Mouse (Mus musculus): ENCODE data around the gene Cdc25b. TPM values are rescaled to one million over a fixed set of nuclear protein-coding genes. Genes with fewer than 3 reads are reported as not detected.
A peak's percentile ranks its signal among the peaks of the same experiment; 100 is the strongest.

Gene Cdc25b
- polyA plus RNA-seq, 1 experiment from 2014 or later: 59.3 TPM

DNA sequence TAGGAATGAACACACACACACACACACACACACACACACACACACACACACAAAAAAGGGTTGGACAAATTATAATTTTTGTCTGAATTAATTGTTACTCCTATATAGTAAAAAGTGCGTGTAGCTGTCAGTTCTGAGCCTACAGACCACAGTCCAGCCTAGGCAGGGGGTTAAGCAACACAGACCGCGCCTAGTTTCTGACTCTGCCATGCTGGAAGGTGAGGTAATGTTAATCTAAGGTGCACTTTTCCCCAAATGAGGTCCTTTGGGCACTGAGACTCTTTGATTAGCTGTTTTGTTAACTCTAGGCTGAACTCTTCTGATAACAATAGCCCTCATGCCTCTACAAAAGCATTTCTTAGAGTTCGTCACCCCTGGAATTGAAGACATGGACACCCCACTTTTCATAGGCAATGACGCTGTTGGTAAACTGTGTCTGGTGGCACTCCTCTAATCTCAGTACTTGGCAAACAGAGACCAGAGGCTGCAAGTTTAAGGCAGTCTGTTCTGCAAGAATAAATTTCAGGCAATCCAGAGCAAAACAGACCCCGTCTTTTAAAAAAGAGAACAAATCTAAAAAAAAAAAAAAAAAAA is 17.2 kb downstream of the Cdc25b start:
- Histone ChIP-seq H3K27ac (no peak overlapping the region), H3K4me3 (replicated peaks) (no peak overlapping the region), H3K27me3 (no peaks in the 10 kb centered on the region), H3K4me2 (replicated peaks) (no peak overlapping the region), H3K9me3 (no peaks in the 10 kb centered on the region), H3K36me3 (peaks cover 10% of the 10 kb centered on the region), H3K9ac (replicated peaks) (no peak overlapping the region), H3K4me1 (replicated peaks) (no peaks in the 10 kb centered on the region)
- WGBS: 91% methylated on average over 6 of the region's 6 CpGs
- no peak for ATAC-seq

DNA sequence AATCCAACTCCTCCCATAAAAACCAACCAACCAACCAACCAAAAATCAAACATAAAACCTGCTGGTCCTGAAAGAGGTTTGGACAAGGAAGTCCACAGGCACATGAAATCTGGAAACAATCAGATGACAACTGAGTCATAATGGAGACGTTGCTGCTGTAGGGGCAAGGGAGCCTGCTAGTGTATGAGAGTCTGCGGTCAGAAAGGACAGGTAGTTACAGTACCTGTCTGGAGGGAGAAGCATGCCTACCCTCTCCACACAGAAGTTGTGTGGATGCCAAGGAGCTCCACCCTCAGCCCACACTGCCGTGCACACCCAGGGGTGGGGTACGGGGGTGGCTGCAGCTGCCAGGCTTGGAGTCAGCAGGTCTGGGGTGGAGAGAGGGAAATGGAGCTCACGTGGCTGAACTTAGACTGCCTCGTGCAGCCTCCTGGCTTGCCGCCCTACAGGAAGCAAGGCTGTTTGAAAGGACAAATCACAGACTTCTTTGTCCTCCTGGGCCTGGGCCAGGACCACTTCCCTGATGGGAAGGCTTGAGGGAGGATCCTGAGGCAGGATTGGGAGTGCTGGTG is 17.7 kb downstream of the Cdc25b start:
- Histone ChIP-seq H3K9me3 (no peaks in the 10 kb centered on the region), H3K4me3 (replicated peaks) (no peak overlapping the region), H3K4me2 (replicated peaks) (no peak overlapping the region), H3K27ac (no peak overlapping the region), H3K36me3 (peaks cover 6% of the 10 kb centered on the region), H3K27me3 (no peaks in the 10 kb centered on the region), H3K9ac (replicated peaks) (no peak overlapping the region), H3K4me1 (replicated peaks) (peaks cover 4% of the 10 kb centered on the region)
- ATAC-seq: 0 out of 2 replicates have a peak, but pooled peaks have one; percentile 21
- WGBS: 66% methylated on average over 7 of the region's 7 CpGs

DNA sequence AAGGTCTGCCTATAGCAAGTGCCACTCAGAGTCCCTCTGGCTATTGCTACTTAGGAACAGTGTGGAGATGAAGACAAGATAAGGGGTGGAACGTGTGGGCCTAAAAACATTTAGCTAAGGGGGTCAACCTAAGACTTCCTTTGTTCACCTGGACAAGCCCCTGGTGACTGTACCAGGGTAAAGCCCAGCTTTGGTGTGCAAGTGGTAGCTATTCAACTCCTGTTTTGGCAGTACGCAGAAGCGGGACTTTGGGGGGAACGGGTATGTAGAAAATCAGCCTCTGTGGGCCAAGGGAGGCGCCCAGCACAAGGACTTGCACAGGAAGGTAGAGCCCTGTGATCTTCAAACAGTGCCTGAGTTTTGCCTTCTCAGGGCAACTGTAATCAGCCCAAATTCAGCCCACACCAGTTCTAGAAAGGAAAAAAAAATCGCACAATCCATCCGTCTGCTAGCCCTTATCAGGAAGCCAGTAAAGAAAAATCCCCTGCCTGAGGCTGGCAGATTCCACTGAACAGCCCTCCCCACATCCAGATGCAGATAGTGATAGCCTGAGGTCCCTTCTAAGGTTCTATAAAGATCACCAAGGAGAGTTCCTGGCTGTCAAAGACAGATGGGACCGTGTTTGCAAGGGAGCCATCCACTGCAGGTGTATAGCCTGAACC is 18.9 kb downstream of the Cdc25b start:
- H3K9ac ChIP-seq (replicated peaks): no peak overlapping the region
- WGBS: 87% methylated on average over 8 of the region's 8 CpGs
- ATAC-seq: no peak
- H3K4me2 ChIP-seq (replicated peaks): no peak overlapping the region
- H3K27ac ChIP-seq: no peak overlapping the region
- peaks cover 7% of the 10 kb centered on the region for H3K4me1 ChIP-seq (replicated peaks)
- H3K9me3 ChIP-seq: no peaks in the 10 kb centered on the region
- H3K36me3 ChIP-seq: no peaks in the 10 kb centered on the region
- H3K4me3 ChIP-seq (replicated peaks): no peak overlapping the region
- H3K27me3 ChIP-seq: no peaks in the 10 kb centered on the region

DNA sequence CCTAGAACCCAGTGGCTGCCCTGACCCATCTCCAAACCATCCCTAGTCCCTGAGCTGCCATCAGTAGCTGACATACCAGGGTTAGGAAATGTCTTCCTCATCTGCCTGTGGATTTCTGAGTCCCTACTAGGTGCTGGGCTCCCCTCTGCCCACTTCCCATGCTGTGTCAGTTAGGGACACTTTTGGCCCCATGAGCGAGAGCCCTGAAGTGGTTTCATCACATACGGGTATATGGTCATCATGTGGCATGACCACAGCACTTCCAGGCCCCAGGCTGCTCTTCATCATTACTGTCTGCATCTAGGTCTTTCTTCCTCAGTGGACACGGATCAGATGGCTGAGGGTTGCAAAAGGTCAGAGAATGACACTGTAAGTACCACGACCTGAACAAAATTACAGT is 20.0 kb downstream of the Cdc25b start, which contains the start of gene Ap5s1:
Gene Ap5s1 (plus strand): TSS at position 301 of the 400 bp plus-strand sequence.
- Histone ChIP-seq H3K9ac (replicated peaks) (no peak within 1 kb of the TSS), H3K27ac (no peak within 1 kb of the TSS), H3K27me3 (no peaks in the 10 kb centered on the region), H3K4me3 (replicated peaks) (no peak within 1 kb of the TSS), H3K4me2 (replicated peaks) (no peak within 1 kb of the TSS), H3K36me3 (no peaks in the 10 kb centered on the region), H3K9me3 (no peaks in the 10 kb centered on the region), H3K4me1 (replicated peaks) (peaks cover 16% of the 10 kb centered on the region)
- ATAC-seq: no peak
- WGBS: 91% methylated on average over 4 of the region's 4 CpGs

DNA sequence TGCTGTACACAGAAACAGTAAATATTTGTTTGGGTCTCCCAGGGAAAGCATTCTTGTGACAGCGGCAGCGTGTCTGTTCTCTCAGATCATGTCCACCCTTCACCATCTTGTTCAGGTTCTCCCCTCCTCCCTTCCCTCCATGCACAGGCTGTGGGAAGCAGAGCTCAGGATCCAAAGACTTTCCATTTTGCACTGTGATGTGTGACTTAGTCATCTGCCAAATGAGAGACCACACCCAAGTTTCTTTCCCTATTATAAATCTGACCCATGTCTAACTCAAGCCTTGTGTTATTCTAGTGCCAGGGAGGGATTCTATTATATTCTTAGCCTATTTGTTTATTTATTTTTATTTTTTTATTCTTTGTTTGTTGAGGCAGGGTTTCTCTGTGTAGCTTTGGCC is 21.6 kb downstream of the Cdc25b start:
- Histone ChIP-seq H3K9me3 (no peaks in the 10 kb centered on the region), H3K36me3 (peaks cover 11% of the 10 kb centered on the region), H3K4me2 (replicated peaks) (no peak overlapping the region), H3K9ac (replicated peaks) (no peak overlapping the region), H3K27ac (no peak overlapping the region), H3K27me3 (no peaks in the 10 kb centered on the region), H3K4me1 (replicated peaks) (peaks cover 19% of the 10 kb centered on the region), H3K4me3 (replicated peaks) (no peak overlapping the region)
- 97% methylated on average over 2 of the region's 2 CpGs for WGBS
- no peak for ATAC-seq

DNA sequence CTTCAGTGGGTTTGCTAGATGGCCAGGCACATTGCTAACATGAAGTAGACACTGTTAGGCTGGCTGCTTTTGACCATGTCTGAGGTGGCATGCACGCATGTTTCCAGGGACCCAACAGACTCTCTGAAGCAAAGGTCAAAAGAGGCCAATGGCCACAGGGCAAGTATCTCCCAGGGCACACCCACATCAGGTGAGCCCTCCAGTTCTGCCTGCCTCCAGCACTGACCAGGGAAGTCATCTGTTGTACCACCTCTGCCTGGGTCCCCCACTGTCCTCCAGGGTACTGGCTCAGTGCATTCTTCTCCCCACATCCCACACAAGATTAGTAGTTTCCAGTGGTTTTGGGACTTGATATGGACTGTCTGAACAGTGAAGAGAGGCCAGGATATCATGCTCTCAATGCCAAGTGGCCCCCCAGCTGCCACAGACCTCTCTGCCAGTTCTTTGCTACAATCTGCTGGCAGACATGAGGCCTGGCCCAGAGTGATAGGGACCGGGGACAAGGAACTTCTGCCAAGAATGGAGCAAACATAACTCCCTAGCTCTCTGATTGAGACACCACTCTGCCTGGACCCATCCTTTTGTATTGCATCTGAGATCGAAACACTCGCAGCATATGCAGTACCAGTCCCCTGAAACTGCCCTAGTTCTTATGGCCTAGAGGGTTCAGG is 22.5 kb downstream of the Cdc25b start:
- H3K4me3 ChIP-seq (replicated peaks): peak overlapping the region; percentile 60
- H3K9me3 ChIP-seq: no peaks in the 10 kb centered on the region
- no peaks in the 10 kb centered on the region for H3K27me3 ChIP-seq
- ATAC-seq: peak; percentile 32; the same call in 1 of the 2 replicates
- H3K9ac ChIP-seq (replicated peaks): peak overlapping the region; percentile 73
- peaks cover 18% of the 10 kb centered on the region for H3K36me3 ChIP-seq
- peaks cover 23% of the 10 kb centered on the region for H3K4me1 ChIP-seq (replicated peaks)
- WGBS: 79% methylated on average over 4 of the region's 4 CpGs
- H3K27ac ChIP-seq: peak overlapping the region; percentile 88
- H3K4me2 ChIP-seq (replicated peaks): peak overlapping the region; percentile 67

DNA sequence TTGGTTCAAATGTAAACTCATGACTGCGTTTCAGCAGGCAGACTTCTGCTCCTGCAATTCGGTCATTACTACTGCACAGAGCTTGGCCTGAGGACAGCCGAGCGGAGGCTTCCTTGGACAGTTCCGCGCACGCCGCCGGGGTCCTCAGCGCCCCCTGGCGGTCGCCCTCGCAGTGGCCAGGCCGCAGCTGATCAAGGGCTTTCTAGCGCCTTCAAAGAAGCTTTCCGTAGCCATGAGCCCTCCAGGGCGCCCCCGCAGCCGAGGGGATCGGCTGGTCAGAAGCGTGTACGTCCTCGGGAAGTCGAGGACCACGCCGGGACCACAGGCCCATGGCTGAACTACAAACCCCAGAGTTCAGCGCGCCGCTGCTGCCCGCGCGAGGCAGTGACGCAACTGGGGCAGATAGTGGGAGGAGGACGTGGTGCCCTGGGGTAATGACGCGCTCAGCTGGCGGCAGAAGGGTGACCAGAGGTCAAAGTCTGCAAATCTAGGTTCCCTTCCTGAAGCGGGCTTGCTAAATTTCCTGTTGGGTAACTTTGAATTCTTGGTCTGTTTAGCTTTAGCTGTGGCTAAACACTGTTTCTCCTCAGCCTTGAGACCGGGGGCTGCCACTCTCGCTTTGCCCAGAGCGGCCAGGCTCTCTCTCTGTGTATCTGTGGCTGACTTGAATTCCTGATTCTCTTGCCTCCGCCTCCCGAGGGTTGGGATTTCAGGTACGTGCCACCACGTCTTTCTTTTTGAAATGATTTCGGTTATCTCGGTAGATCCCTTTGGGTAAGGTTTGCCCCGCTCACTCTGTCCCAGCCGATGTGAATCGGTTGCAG is 23.4 kb downstream of the Cdc25b start:
- Histone ChIP-seq H3K4me1 (replicated peaks) (peaks cover 23% of the 10 kb centered on the region), H3K4me3 (replicated peaks) (peak overlapping the region; percentile 60), H3K9me3 (no peaks in the 10 kb centered on the region), H3K36me3 (peaks cover 18% of the 10 kb centered on the region), H3K9ac (replicated peaks) (peak overlapping the region; percentile 73), H3K4me2 (replicated peaks) (peak overlapping the region; percentile 67), H3K27me3 (no peaks in the 10 kb centered on the region), H3K27ac (peak overlapping the region; percentile 88)
- peak; percentile 97 for ATAC-seq
- 2% methylated on average over 50 of the region's 50 CpGs for WGBS

DNA sequence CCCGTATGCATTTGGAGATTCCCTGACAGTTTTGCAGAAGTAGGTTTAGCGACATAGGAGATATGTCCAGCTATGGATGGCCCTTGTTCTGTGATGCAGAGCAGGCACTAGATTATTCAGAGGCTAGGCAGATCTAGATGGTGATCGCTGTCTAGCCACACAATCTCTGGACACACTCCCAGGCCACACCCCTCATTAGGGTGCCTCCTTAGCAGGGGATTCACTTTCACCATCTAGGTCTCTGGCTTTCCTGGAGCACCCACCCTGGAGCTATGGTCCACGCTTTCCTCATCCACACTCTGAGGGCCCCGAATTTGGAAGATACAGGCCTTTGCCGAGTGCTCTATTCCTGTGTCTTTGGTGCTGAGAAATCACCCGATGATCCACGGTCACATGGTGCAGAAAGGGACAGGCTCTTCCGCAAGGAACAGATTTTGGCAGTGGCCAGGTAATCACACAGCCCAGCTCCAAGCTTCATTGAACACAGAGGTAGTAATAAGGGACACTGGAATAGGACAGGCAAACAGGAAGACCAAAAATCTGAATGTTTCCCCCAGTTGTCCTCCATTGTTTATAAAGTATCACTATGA is 24.4 kb downstream of the Cdc25b start:
- Histone ChIP-seq H3K9me3 (no peaks in the 10 kb centered on the region), H3K4me3 (replicated peaks) (peak overlapping the region; percentile 60), H3K36me3 (peaks cover 18% of the 10 kb centered on the region), H3K27me3 (no peaks in the 10 kb centered on the region), H3K4me2 (replicated peaks) (peak overlapping the region; percentile 67), H3K9ac (replicated peaks) (peak overlapping the region; percentile 73), H3K4me1 (replicated peaks) (peaks cover 23% of the 10 kb centered on the region), H3K27ac (peak overlapping the region; percentile 88)
- WGBS: 75% methylated on average over 9 of the region's 9 CpGs
- no peak for ATAC-seq

DNA sequence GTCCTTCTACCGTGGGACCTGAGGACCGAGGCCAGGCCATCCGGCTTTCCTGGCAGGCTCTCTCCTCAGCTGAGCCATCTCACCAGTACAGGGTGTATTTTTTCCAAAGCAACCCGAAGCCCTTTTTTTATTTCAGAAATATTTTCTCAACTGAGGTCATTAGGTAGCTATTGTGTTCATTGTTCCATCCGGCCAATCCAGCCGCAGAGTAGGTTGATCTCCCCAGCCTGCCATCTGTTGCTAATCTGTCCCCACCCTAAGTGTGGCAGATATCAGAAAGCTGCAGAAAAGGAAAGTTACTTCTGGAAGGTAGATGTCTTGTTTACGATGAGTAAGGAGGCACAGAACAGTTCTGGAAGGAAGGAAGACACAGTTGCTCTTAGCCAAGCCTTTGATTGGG is 27.0 kb downstream of the Cdc25b start:
- Histone ChIP-seq H3K27me3 (no peaks in the 10 kb centered on the region), H3K4me2 (replicated peaks) (no peak overlapping the region), H3K27ac (no peak overlapping the region), H3K9me3 (no peaks in the 10 kb centered on the region), H3K4me3 (replicated peaks) (no peak overlapping the region), H3K9ac (replicated peaks) (no peak overlapping the region; the same call in 1 of the 2 replicates), H3K36me3 (peaks cover 18% of the 10 kb centered on the region), H3K4me1 (replicated peaks) (peaks cover 23% of the 10 kb centered on the region)
- ATAC-seq: no peak
- WGBS: 93% methylated on average over 7 of the region's 7 CpGs

DNA sequence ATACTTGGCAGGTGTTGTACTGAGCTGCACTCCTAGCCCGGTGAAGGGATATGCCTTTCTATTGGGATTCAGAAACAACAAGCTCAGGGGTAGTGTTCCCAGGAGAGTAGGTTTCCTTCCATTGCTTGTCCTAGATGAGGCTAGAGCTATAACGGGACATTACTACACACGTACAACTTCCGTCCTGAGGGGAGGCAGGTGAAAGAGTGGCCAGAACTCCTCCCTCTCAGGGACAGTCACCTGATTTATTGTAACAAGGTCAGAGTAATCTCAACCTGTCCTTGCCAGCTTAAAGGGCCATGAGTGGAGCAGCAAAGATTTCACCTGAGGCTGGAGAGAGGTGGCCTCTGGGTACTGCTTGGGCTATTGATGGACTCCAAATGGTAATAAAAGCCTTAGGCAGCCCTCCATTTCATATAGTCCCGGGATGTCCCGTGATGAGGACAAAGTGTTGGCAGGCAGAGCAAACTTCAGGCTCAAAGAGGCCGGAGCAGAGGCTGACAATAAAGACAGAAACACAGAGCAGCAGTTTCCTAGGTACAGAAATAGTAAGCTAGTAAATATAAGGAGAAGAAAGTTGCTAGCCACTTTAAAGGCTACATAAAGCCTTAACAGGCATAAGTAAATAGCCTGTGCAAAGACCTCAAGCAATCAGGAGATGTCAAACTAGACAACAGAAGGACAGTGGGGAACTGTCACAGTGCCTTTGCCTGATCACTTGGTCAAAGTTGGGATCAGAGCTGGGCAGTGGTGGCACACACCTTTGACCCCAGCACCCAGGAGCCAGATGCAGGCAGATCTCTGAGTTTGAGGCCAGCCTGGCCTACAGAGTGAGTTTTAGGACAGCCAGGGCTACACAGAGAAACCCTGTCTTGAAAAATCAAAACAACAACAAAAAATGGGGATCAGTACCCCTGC is 29.5 kb downstream of the Cdc25b start:
- H3K27ac ChIP-seq: no peak overlapping the region
- H3K9me3 ChIP-seq: no peaks in the 10 kb centered on the region
- ATAC-seq: no peak
- no peak overlapping the region for H3K4me2 ChIP-seq (replicated peaks)
- H3K36me3 ChIP-seq: peaks cover 18% of the 10 kb centered on the region
- no peaks in the 10 kb centered on the region for H3K27me3 ChIP-seq
- 92% methylated on average over 7 of the region's 7 CpGs for WGBS
- peaks cover 11% of the 10 kb centered on the region for H3K4me1 ChIP-seq (replicated peaks)
- H3K9ac ChIP-seq (replicated peaks): no peak overlapping the region
- H3K4me3 ChIP-seq (replicated peaks): no peak overlapping the region

All from midbrain, embryonic 13.5 days (tissue).